Mouse (Mus musculus) CH12.LX (cell line): ENCODE results near the gene Mest. TPM values are rescaled to one million over a fixed set of nuclear protein-coding genes. Genes with fewer than 3 reads are reported as not detected.

Experiments used
- DNase-seq: peaks from one replicate; pipeline ENCODE4 v3.0.0-alpha.2; 2013; ENCODE audit errors: extremely low read depth
- H3K27ac ChIP-seq: 2 replicates; pipeline ENCODE4 v1.5.1; 2012; ENCODE audit warnings: low read depth, mild to moderate bottlenecking, control low read depth, moderate library complexity; ENCODE audit not compliant: insufficient read depth
- H3K27me3 ChIP-seq: replicated peaks from 2 replicates; pipeline ENCODE3; 2012; ENCODE audit warnings: inconsistent platforms
- H3K36me3 ChIP-seq, 2 experiments: replicated peaks in 1 of 2; 2 replicates each; pipeline versions ENCODE3 to v1.6.1; 2012; ENCODE audit warnings: inconsistent platforms in 1 of 2, low read length in 1 of 2, mild to moderate bottlenecking in 1 of 2, mixed read lengths in 1 of 2, moderate library complexity in 1 of 2; ENCODE audit not compliant: control insufficient read depth in 1 of 2, insufficient read depth in 1 of 2
- H3K4me1 ChIP-seq, 2 experiments: 2 replicates each; pipeline ENCODE4 v1.6.1; 2012; ENCODE audit warnings: inconsistent platforms in 1 of 2, moderate library complexity in 1 of 2; ENCODE audit not compliant: insufficient read depth in 2 of 2, control insufficient read depth in 1 of 2
- H3K4me2 ChIP-seq: 2 replicates; pipeline ENCODE4 v1.6.1; 2012; ENCODE audit warnings: low read depth, mild to moderate bottlenecking, control low read depth; ENCODE audit not compliant: poor library complexity, insufficient read depth, severe bottlenecking
- H3K4me3 ChIP-seq, 3 experiments: fragments of 150-350 bp in 1 of 3; sonication (generic) in 1 of 3; replicated peaks in 1 of 3; 2 replicates each; pipeline versions ENCODE3 to v1.5.1; 2011 to 2012; ENCODE audit warnings: low read depth in 2 of 3, low read length in 2 of 3, mild to moderate bottlenecking in 2 of 3, moderate library complexity in 2 of 3, control low read depth in 1 of 3, improper control_type of control experiment in 1 of 3, inconsistent platforms in 1 of 3, mixed read lengths in 1 of 3; ENCODE audit not compliant: poor library complexity in 1 of 3
- H3K79me2 ChIP-seq: replicated peaks from 2 replicates; pipeline ENCODE4 v1.6.1; 2012; ENCODE audit warnings: mild to moderate bottlenecking, moderate library complexity; ENCODE audit not compliant: control insufficient read depth, poor library complexity, insufficient read depth, severe bottlenecking; ENCODE audit errors: extremely low read depth
- H3K9ac ChIP-seq: 2 replicates; pipeline ENCODE4 v1.6.1; 2012; ENCODE audit warnings: low read depth, mild to moderate bottlenecking, control low read depth, moderate library complexity; ENCODE audit not compliant: insufficient read depth
- H3K9me3 ChIP-seq: replicated peaks from 2 replicates; pipeline ENCODE3; 2012; ENCODE audit warnings: low read length, inconsistent platforms, mixed read lengths
- BHLHE40 ChIP-seq: IDR thresholded peaks from 2 replicates; pipeline ENCODE4 v1.6.1; 2011; ENCODE audit warnings: mild to moderate bottlenecking, low read depth, low read length, improper control_type of control experiment
- CHD1 ChIP-seq: IDR thresholded peaks from 2 replicates; pipeline ENCODE4 v1.6.1; 2012; ENCODE audit warnings: low read depth, low read length, improper control_type of control experiment, inconsistent platforms
- ELF1 ChIP-seq: IDR thresholded peaks from 2 replicates; pipeline ENCODE4 v1.6.1; 2014; ENCODE audit warnings: low read depth, mild to moderate bottlenecking, inconsistent platforms, low read length, improper control_type of control experiment
- EP300 ChIP-seq: IDR thresholded peaks from 2 replicates; pipeline ENCODE4 v1.6.1; 2011; ENCODE audit warnings: low read length, improper control_type of control experiment
- ETS1 ChIP-seq: conservative IDR thresholded peaks from 2 replicates; pipeline ENCODE4 v1.6.1; 2012; ENCODE audit warnings: low read depth, mild to moderate bottlenecking, inconsistent platforms, low read length, improper control_type of control experiment, moderate library complexity
- MAFK ChIP-seq: IDR thresholded peaks from 2 replicates; pipeline ENCODE4 v1.6.1; 2011; ENCODE audit warnings: low read length, improper control_type of control experiment; ENCODE audit not compliant: insufficient replicate concordance
- MEF2A ChIP-seq: IDR thresholded peaks from 2 replicates; pipeline ENCODE4 v1.6.1; 2014; ENCODE audit warnings: low read depth, mild to moderate bottlenecking, inconsistent platforms, low read length, improper control_type of control experiment, borderline replicate concordance
- MYC ChIP-seq: IDR thresholded peaks from 2 replicates; pipeline ENCODE4 v1.6.1; 2011; ENCODE audit warnings: low read depth, mild to moderate bottlenecking, improper control_type of control experiment, low read length
- NELFE ChIP-seq: IDR thresholded peaks from 2 replicates; pipeline ENCODE4 v1.6.1; 2011; ENCODE audit warnings: low read depth, low read length, improper control_type of control experiment
- NRF1 ChIP-seq: IDR thresholded peaks from 2 replicates; pipeline ENCODE4 v1.6.1; 2014; ENCODE audit warnings: low read depth, mild to moderate bottlenecking, inconsistent platforms, low read length, improper control_type of control experiment, moderate library complexity
- PAX5 ChIP-seq: IDR thresholded peaks from 2 replicates; pipeline ENCODE4 v1.6.1; 2012; ENCODE audit warnings: low read length, inconsistent platforms, mixed read lengths
- POLR2A ChIP-seq: IDR thresholded peaks from 2 replicates; pipeline ENCODE4 v1.6.1; 2011; ENCODE audit warnings: low read depth, mild to moderate bottlenecking, improper control_type of control experiment, low read length
- POLR2AphosphoS2 ChIP-seq: IDR thresholded peaks from 2 replicates; pipeline ENCODE4 v1.6.1; 2011; ENCODE audit warnings: low read depth, low read length, improper control_type of control experiment
- TBP ChIP-seq: conservative IDR thresholded peaks from 2 replicates; pipeline ENCODE4 v1.6.1; 2011; ENCODE audit warnings: low read depth, low read length, improper control_type of control experiment
- TCF12 ChIP-seq: IDR thresholded peaks from 2 replicates; pipeline ENCODE4 v1.6.1; 2014; ENCODE audit warnings: low read depth, mild to moderate bottlenecking, inconsistent platforms, low read length, improper control_type of control experiment
- USF1 ChIP-seq: IDR thresholded peaks from 2 replicates; pipeline ENCODE4 v1.6.1; 2014; ENCODE audit warnings: low read depth, mild to moderate bottlenecking, inconsistent platforms, low read length, improper control_type of control experiment
- ZMIZ1 ChIP-seq: IDR thresholded peaks from 2 replicates; pipeline ENCODE4 v1.6.1; 2012; ENCODE audit warnings: low read depth, mild to moderate bottlenecking, inconsistent platforms, low read length, improper control_type of control experiment
- ZNF384 ChIP-seq: IDR thresholded peaks from 2 replicates; pipeline ENCODE4 v1.6.1; 2012; ENCODE audit warnings: low read depth, low read length, improper control_type of control experiment, inconsistent platforms
- dilution Hi-C: fragments of 300-500 bp; cut with MboI; formaldehyde crosslinking; loops from 2 replicates; pipeline ENCODE4 v1.14.3; 2020; ENCODE audit warnings: low sequenced_read_pairs; ENCODE audit not compliant: extremely low pct_unique_long_range_greater_than_20kb, extremely low pct_ligation_motif_present
- in situ Hi-C: fragments of 300-500 bp; cut with MboI; formaldehyde crosslinking; loops from 3 replicates; pipeline ENCODE4 v1.14.3; 2019; ENCODE audit warnings: low sequenced_read_pairs, low pct_ligation_motif_present, low pct_unique_long_range_greater_than_20kb, mixed read lengths
- polyA plus RNA-seq: library from polyadenylated mRNA; unstranded; fragments of >175 nt; gene quantifications from 2 replicates; pipeline ENCODE4 v1.2.1, GENCODE M21; 2012; ENCODE audit warnings: low read depth; ENCODE audit not compliant: insufficient read length
- total RNA-seq, 2 experiments: library from RNA; depleted of rRNA; stranded (reverse); fragments of 300-350 nt in 1 of 2; fragments of >200 nt in 1 of 2; gene quantifications; 2 replicates each; pipeline ENCODE4 v1.2.3; 2012 to 2014

Gene Mest
- total and polyA plus RNA-seq, 3 experiments, result 0.13 TPM; not detected in 2

- TF ChIP-seq MEF2A (no peak), TCF12 (no peak), POLR2A (no peak), NRF1 (no peak), ETS1 (no peak), PAX5 (no peak), ZNF384 (no peak)
- H3K9ac ChIP-seq, result no peak overlapping the region
- H3K27me3 ChIP-seq, result no peaks in the 10 kb centered on the region
- no peaks in the 10 kb centered on the region for H3K9me3 ChIP-seq
- no peaks in the 10 kb centered on the region for H3K4me1 ChIP-seq
- no peak overlapping the region for H3K4me3 ChIP-seq
- in situ Hi-C loops, result no loop called here
- no peak overlapping the region for H3K27ac ChIP-seq
- H3K4me2 ChIP-seq, result no peak overlapping the region
- dilution Hi-C loops, result no loop called here
- no peaks in the 10 kb centered on the region for H3K79me2 ChIP-seq
- peaks cover 6 to 53% of the 10 kb centered on the region in 2 experiments for H3K36me3 ChIP-seq
- no peak for DNase-seq
These were observed 22.2 kb downstream of the Mest start for GRCm38 (mm10) chr6:30745591-30745990.

DNA sequence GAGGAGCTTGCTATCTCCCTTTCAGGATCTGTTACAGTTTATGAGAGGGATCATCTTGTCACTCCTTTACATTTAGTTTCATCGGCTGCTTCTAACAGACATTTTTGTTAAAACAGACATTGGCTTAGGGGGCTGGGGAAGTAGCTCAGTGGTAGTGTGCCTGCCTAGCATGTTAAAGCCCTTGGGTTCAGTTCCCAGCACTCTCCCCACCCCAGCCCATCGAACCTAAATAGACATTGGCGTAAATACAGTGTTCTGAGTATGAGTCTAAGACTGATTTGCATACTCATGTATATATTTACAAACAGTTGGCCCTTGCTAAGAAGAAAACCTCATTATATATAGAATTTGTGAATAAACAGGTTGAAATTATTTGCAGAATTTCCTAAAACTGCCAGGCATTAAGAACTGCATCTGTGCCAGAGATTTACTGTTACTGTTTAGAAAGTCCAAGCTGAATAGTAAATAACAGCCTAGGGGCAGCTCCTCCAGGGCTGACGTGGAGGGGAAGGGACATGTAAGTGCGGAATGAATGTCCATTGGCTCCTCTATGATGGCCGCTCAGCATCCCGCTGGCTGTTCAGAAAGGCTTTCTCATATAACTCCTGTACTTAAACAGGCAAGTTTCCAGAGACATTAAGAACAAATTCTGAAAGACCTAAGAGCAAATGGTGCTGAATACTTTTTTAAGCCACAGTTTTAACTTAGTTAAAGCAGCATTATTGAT lies 24.4 kb downstream of the Mest start:
- Histone ChIP-seq H3K4me2 (no peak overlapping the region), H3K27me3 (no peaks in the 10 kb centered on the region), H3K9ac (no peak overlapping the region), H3K79me2 (no peaks in the 10 kb centered on the region), H3K4me3 (no peak overlapping the region), H3K36me3 (peaks cover 6 to 47% of the 10 kb centered on the region in 2 experiments), H3K4me1 (no peaks in the 10 kb centered on the region; a peak in 1 of 4 replicates), H3K27ac (no peak overlapping the region), H3K9me3 (no peaks in the 10 kb centered on the region)
- TF ChIP-seq EP300 (no peak), NELFE (no peak), ELF1 (no peak), ZMIZ1 (no peak), BHLHE40 (no peak), ZNF384 (no peak), MAFK (no peak), CHD1 (no peak), POLR2AphosphoS2 (no peak), MYC (no peak), USF1 (no peak), TBP (no peak)
- DNase-seq, result no peak
- dilution Hi-C loops (no loop called here), in situ Hi-C loops (no loop called here)
